Mouse (Mus musculus) lung, postnatal 4 days (tissue): Measurements from ENCODE around the gene Emc6.

Experiments used
- DNase-seq, 2 experiments: peaks; one replicate each; pipeline ENCODE4 v3.0.0; 2021

Emc6 gene

DNA sequence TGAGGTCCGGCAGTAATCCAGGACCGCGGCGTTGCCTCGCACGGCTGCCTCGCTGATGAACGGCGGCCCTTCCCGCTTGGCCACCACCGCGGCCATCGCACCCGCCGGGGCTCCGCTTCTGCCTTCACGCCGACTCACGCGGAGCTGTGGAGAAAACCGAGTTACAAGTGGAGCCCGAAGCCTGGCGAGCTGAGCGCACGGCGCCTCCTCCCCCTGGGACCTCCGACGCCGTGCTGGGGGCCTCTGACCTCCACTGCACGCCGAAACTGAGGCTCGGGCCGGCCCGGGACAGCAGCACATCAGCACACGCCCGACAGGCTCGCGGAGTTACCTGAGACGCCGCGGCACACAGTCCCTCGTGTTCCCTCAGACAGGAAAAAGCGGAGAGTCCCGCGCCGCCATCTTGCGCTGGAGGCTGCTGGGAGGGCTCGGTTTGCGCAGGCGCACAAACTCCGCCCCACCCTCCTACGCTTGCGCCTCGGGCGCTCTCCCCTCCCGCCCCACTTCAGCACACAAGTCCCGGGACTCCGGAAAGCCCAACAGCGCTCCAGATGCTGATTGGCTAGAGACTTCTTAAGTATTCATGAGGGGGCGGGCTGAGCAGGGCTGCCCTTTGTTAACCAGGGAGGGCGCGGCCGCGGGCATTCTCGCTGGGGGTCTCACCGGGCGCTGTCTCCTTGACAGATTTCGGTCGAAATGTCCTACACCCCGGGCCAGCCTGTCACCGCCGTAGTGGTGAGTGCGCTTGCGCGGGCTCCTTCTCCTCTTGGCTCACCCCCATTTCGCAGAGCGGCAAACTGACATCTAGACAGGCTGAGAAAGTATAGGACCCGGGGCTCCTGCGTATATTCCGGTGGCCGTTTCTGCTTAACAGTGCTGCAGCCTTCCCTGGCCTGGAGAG lies at the start of gene Emc6, which contains the start of gene Tax1bp3:
Emc6 (minus strand) TSS at position 430 of the 901 bp plus-strand sequence.
Tax1bp3 (plus strand) TSS at position 476 of the 901 bp plus-strand sequence.
- DNase-seq: peak; percentile 98

DNA sequence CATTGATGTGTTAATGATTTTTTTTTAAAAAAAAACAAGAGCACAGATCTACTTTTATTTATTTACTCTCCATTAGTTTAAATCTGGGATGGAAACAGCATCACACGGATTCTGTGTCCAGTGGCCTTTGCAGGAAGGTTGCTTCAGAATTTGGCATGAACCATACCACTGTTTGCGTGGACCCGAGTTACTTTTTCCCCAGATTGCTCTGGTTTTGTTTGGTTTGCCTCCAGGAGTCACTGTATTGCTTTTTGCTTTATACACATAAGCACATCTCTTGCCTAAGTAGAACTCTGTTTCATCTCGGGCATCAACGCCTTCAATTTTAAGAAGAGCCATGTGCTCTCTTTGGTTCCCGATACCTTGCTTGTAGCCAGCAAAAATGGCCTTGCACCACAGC lies 49.0 kb upstream of the Emc6 start:
- DNase-seq: no peak

DNA sequence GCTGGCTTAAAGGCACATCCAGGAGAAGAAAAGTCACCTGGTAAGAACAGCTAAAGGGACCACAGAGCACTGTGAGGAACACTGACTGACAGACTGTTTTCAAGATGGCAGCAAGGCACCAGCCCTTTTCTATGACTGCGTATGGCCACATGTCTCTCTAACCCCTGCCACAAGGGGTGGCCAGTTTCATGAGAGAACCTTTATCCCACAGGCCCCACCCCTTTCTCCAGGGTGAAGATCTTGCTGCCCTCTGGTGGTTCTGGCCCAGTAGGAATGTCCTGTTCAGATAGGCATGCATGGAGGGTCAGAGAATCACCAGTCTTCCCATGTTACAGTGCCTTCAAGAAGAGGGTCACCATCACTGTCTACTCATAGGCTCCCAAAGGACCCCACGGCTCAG lies 47.1 kb upstream of the Emc6 start:
- peak; percentile 35 to 52 for DNase-seq

DNA sequence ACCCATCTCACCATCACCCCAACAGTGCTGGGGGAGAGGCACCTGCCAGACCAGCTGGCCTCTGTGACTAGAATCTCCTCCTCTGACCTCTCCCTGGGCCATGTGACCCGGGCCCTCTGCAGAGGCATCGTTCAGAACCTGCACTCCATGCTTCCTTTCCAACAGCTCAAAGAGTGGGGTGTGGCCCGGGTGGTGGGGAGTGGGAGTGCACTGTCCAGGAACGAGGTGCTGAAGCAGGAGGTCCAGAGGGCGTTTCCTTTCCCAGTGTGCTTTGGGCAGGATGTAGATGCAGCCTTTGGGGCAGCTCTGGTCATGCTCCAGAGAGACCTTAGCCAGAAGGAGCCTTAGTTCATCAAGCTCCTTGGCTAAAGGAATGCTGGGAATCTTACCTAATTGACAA lies 46.0 kb upstream of the Emc6 start:
- DNase-seq: no peak

DNA sequence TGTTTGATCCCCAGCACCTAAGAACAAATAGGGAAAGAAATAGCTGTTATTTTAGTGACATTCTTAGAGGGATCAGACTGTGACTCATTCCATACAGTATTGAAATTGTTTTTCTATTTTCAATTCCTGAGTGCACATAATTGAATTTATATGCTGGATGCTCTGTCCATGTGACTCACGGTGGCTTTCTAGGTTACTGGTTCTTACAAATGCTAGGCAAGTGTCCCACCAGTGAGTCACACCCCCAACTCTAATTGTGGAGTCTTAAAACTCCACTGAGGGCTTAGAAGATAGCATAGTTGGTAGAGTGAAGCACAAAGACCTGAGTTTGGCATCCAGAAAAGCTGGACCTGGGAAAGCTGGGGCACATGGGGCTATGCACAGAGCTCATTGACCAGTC lies 43.8 kb upstream of the Emc6 start:
- no peak for DNase-seq

DNA sequence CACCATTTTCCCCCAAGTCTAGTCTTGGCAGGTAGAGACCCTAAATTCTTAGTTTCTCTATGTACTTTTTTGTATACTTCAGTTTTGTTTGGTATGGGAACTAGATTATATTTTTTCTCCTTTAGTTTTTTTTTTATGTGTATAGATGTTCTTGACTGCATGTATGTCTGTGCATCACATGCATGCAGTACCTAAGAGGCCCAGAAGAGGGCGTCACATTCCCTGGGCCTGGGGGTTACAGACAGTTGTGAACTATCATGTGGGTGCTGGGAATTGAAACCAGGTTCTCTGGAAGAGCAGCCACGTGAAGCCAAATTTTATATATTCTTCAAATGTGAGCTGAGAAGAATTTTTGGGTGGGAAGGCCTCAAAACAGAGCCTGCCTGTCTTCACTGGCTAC lies 42.8 kb upstream of the Emc6 start:
- no peak for DNase-seq

DNA sequence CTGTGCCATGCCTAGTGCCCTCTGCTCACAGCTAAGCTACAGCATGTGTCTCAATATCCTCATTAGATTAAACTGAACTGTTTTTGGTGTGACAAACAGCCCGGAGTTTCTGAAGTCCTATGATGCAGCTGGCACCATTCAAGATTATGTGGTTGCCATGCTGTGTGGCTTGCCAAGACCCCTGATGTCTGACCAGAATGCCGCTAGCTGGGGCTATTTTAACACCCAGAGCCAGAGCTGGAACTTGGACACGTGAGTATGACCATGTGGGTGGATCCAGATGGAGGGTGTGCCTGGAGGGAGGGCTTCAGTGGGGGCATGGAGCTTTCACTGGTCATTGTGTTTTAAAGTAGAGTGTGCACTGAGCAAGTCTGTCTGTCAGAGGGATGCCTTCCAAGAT lies 37.1 kb upstream of the Emc6 start:
- DNase-seq: no peak

DNA sequence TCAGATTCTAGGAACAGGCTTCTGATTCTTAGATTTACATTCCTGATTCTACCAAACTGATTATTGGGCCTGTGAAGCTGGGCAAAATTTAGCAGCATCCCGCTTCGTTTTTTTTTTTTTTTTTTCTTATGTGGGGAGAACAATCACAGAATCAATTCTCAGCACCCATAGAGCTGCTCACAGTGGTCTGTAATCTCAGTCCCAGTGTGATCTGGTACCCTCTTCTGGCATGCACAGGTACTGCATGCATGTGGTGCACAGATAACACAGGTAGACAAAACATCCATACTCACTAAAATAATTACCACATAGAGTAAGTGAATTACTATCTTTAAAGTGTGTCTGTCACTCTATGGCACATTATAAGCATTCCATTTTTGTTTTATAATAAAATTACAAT lies 30.8 kb upstream of the Emc6 start:
- no peak for DNase-seq

DNA sequence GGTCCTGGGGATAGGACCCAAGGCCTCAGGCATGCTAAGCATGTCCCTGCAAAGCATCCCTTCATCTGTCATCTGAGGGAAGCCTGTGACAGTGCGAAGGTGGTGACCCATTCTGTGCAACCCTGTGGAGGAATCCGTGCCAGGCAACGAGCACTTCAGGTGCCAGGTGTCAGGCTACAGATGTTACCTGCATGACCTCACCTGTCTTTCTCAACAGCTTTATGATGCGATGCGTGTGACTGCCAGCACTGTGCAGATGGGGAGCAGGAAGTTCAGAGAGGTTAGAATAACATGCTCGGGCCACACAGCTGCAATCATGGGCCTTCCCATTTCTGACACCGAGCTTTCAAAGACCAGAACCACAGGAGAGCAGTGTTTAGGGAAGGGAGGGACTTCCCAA lies 28.4 kb upstream of the Emc6 start:
- no peak for DNase-seq

DNA sequence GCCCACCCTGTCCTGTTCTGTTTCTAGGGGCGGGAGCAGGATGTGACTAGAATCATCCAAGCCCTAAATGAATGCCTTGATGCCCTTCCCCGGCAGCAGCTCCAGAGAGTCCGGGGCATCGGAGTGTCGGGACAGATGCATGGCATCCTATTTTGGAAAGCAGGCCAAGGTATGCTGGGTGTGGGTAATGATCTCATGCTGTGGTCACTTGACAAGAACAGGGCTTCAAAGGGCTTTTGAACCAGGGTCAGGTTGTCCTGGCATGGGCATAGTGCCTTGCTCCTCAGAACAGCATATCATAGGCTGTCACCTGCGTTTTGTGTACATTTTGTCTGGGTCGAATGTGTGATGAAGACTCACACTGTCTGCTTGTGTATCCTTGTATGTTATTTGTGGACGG lies 27.1 kb upstream of the Emc6 start:
- DNase-seq: no peak

DNA sequence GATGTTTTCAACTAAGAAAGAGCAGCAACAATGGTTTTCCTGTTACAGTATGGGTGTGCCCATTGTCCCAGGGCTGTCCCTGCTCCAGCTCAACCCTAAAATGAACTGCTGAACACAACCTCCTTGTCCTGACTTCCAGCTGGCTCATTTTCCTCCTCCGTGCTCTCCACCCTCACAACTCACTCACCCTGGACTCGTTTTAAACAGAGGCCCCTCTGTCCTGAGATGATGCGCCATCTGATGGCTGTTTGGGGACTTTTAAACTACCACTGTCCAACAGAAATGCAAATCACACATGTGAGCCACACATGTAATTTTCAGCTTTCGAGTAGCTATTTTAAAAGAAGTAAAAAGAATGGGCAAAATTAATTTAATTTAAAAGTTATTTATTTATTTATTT lies 24.8 kb upstream of the Emc6 start:
- no peak for DNase-seq

DNA sequence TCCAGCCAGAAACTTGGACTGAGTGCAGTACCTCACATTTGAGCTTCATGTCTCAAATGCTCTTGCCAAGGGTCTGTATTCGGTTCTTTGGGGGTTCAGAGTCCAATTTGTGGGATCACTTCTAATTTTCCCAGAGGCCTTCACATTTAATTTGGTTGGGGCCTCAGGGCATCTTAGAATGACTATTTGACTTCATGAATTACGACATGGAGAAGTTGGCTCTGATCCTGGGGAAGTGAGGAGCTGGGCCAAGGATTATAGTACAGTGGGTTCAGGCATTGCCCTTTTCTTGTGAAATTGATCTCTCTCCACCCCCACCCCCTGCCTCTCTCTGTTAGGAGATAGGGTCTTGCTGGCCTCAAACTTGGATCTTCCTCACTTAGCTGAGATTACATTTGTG lies 24.2 kb upstream of the Emc6 start:
- no peak for DNase-seq

DNA sequence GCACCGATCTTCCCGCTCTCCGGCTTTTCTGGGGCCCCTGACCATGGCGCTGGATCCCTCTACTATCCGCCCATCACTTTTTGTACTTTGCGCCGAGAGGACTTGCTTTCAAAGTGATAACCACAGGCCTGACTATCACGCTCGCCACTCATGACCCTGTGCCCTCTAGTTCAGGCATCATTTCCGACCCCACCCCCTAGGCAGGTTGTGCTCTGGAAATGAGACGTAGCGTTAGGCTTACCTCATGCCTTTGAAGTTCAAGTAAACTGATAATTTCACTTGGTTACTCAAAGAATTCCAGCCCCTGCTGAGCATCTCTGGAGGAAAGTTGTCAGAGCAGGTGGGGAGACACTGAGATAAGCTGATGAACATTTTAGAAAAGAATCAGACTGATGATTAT lies 23.0 kb upstream of the Emc6 start:
- DNase-seq: no peak

DNA sequence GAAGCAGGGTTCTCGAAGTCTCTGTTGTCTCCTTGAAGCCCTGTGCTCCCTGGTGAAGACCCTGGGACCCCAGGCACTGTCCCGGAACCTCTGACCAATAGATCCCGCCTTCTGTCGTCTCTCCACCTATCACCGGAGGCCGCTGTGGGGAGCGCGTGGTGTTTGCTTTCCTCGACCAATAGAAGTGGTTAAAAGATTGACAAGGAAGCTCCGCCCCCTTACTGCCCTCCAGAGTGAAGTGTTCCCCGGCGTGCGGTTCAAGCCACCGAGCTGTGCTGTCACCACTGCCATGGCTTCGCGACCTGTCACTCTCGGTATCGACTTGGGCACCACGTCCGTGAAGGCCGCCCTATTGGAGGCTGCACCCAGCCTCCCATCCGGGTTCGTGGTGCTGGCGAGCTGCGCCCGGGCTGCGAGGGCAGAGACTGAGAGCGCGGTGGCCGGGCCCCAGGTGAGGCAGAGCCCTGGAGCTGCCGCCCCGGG lies 22.4 kb upstream of the Emc6 start, which contains the start of gene Shpk:
Shpk (plus strand) TSS at position 231 of the 483 bp plus-strand sequence.
- peak; percentile 94 to 96 for DNase-seq

DNA sequence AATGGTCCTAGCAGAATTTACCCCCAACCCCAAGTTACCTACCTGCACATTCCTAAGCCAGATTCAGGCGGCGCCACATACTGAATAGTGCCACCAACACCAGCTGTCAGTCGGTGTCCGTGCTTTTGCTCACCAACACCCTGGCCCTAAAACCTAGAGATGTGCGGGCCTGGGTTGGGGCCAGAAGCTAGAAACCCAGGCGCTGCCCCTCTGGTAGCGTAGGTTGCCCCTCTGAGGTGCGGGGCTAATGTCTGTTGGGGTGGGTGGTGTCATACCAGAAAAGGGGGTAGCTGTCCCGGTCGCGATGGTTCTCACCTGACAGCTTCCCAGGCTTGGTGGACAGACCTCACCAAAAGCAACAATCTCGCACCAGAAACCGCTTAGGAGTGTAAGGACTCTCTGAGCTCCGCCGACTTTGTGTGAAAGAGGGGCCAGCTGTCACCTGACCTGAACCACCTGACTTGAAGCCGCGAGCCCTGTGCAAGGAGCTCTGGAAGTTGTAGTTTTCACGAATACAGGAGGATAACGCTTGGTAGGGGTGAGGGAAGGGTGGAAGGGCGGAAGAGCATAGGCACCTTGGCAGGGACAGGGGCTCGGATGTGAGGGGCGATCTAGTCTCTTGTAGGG lies 21.9 kb upstream of the Emc6 start, which contains the start of gene Ctns:
Ctns (minus strand) TSS at position 440 of the 627 bp plus-strand sequence.
- peak; percentile 86 to 88 for DNase-seq

DNA sequence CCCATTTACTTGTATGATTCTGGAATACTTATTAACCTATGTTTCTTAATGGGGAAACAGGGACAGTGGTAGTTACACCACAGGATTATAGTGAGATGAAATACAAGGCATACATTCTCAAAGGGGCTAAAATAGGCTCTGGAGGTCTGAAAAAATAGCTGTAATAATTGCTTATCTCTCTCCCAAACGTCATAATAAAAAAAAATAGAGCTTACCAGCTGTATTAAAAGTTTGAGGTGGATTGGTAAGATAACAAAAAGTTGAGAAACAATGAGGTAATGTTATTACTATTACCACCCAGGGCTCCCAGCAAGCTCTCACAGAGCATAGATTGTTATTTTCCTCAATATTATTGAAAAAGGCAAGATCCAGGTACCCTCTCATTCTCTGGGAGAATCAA lies 21.4 kb upstream of the Emc6 start:
- DNase-seq: no peak

DNA sequence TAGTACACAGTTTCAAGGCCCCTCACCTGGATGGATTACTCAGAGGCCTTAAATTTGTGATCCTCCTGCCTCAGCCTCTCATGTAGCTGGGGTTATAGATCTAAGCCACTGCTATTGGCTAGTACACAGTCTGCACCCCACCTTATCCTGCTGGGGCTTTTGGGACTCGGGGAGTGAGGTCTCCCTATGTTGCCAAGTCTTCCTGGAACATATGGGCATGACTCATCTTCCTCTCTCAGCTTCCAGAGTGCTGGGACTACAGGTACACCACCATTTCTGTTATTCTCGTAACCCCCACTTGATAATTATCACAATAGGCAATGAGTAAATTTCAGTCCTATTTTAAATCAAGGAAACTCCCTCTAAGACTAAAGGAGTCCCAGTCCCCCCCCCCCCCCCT lies 17.6 kb upstream of the Emc6 start:
- DNase-seq: no peak

DNA sequence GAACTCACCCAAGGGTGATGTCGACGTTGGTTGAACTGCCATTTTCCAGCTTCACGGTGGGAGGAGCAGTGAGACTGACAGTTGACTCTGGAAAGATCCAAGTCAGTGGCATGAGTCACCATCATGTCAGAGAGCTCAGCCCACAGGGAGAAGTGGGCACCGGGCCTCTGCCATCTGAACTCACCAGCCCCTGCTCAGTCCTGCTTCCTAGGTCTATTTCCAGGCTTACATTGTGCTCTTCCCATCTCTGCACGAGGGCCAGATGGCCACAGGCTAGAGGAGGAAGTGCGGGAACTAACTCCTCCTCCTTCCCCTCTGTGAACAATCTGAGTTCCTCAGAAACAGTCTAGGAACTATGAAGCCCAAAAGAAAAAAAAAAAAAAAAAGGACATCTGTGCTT lies 16.2 kb upstream of the Emc6 start:
- DNase-seq: peak in 1 of 2 experiments; percentile 26

DNA sequence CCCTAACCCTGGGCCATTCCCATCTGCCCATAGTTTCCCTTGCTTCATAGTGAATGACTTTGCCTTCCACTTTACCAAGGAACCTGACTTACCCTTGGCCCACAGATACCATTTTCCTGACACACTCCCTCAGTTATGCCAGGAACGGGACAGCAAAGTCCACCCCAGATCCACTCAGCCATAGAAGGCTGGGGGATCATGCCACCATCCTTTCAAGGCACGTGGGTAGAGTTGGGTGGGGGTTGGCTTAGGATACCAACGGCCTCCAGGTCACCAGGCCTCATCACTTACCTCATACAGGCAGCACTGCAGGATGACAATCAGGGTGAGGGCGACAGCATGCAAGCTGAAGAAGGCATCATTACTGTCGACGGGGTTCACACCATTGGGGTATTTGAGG lies 10.4 kb upstream of the Emc6 start:
- peak in 1 of 2 experiments; percentile 17 for DNase-seq

DNA sequence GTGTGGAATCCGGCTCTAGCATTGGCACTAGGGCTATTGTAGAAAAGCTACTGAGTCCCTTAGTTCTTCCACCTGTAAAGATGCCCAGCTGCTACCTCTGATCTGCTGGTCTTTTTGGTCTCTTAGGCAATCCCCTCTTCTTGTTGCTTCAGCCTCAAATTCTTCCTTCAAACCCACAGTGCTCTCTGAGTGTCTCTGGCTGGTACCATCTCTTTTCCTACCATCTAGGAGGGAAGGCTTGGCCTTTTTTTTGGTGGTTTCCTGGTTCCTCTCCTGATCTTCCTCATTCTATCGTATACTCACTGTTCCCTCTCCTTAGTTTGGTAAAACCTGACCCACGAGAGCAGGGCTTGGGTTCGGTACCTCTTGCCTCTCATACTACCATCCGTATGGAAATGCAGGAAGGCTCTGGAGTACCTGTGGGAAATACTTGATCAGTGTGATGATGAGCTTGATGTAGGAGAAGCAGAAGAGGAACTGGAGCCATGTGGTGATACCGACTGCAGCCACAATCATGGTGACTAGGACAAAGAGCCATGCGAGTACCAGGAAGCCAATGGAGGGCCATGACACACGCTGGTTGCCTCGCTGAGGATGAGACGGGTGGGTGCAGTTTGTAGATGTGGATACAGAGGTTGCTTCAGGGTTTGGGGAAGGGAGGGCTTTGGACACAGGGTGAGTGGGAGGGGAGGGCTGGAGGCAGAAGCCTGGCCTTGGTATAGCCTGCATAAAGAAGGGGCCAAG lies 9.2 kb upstream of the Emc6 start:
- peak in 1 of 2 experiments; percentile 18 for DNase-seq

DNA sequence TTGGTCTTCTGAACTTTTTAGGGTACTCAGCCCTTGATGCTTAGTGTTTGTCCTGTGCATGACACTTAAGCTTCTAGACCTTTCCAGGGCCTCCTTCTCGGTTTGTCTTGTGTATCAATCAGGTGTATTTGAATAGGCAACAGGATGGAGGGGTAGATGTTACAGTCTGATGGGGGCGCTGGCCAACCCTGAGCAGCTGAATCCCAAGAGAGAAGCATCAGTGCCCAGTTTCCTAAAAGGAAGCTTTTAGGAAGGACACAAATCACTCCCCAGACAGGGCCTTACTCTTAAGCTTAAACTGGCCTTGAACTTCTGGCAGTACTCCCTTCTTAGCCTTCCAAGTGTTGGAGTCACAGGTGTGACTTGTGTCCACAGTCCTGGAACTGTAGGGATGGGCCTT lies 1.1 kb upstream of the Emc6 start:
- no peak for DNase-seq

DNA sequence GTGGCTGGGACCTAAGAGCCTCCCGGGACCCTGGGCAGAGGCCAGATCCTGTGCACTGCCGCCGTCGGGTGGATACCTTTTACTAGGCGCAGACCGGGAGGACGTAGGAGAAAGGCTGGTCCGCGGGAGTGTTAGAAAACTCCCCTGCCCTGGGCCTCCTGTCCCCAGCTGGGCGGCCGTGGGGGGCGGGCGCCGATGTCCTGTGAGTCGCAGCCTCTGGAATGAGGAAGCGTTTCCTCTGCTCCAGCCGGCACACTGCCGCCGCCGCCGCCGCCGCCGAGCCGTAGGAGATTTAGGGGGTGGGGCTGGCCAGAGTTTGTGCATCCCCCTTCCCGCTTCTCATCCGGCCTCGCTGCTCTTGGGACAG lies 655 bp upstream of the Emc6 start:
- DNase-seq: peak; percentile 89 to 95

DNA sequence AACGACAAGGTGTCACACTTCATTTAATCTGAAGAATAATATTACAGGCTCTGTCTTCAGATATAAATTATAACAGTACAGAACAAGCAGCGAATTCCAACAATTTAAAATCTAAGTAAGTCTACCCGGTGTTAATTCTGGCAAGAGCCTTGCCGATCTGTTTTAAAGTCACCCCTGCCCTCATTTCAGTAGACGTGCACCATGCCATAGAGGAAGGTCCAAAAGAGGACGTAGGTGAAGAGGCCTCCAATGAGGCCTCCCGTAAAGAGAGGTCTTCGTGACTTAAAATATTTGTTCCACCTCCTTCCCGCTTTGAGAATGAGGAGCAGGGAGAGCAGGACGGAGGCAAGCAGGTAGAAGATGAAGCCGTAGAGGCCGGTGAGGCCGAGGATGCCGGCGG lies 651 bp downstream of the Emc6 start:
- no peak for DNase-seq
